Mouse (Mus musculus): ENCODE results near the gene Ankrd23. TPM values are rescaled to one million over a fixed set of nuclear protein-coding genes. Genes with fewer than 3 reads are reported as not detected.

Ankrd23 gene
- polyA plus RNA-seq, 1 experiment from 2014 or later = 18.9 TPM

Small RNAs within 50 kb of the gene (microRNA-seq; reads per million reads assigned to microRNA genes)
- not detected for gene Gm47280

Other genes with a start within 250 kb of the Ankrd23 start
- gene Arid5a, start 229.2 kb downstream of the Ankrd23 start, polyA plus RNA-seq (2014; fragmentation: Nextera tagmentation; extraction: Ambion mirVana) = 10.3 and 12.5 TPM in 2 replicates
- gene Kansl3, start 167.7 kb downstream of the Ankrd23 start, polyA plus RNA-seq (2014; fragmentation: Nextera tagmentation; extraction: Ambion mirVana) = 40.8 and 43.4 TPM in 2 replicates
- 0.61 and 0.63 TPM in 2 replicates for gene Fer1l5, start 164.6 kb downstream of the Ankrd23 start, polyA plus RNA-seq (2014; fragmentation: Nextera tagmentation; extraction: Ambion mirVana)
- gene Lman2l, start 91.6 kb downstream of the Ankrd23 start, polyA plus RNA-seq (2014; fragmentation: Nextera tagmentation; extraction: Ambion mirVana) = 31.0 and 35.7 TPM in 2 replicates
- 4.5 and 5.9 TPM in 2 replicates for gene Cnnm4, start 65.3 kb downstream of the Ankrd23 start, polyA plus RNA-seq (2014; fragmentation: Nextera tagmentation; extraction: Ambion mirVana)
- gene Cnnm3, start 25.0 kb downstream of the Ankrd23 start, polyA plus RNA-seq (2014; fragmentation: Nextera tagmentation; extraction: Ambion mirVana) = 3.7 and 3.9 TPM in 2 replicates
- not detected in 2 replicates for gene Gm42417, start 2.5 kb upstream of the Ankrd23 start, polyA plus RNA-seq (2014; fragmentation: Nextera tagmentation; extraction: Ambion mirVana)
- gene Ankrd39, start 10.6 kb upstream of the Ankrd23 start, polyA plus RNA-seq (2014; fragmentation: Nextera tagmentation; extraction: Ambion mirVana) = 27.2 and 29.0 TPM in 2 replicates
- 1.3 and 1.6 TPM in 2 replicates for gene Sema4c, start 21.5 kb upstream of the Ankrd23 start, polyA plus RNA-seq (2014; fragmentation: Nextera tagmentation; extraction: Ambion mirVana)
- gene Fam178b, start 146.3 kb upstream of the Ankrd23 start, polyA plus RNA-seq (2014; fragmentation: Nextera tagmentation; extraction: Ambion mirVana) = 1.8 and 3.1 TPM in 2 replicates
- gene Cox5b, start 154.6 kb upstream of the Ankrd23 start, polyA plus RNA-seq (2014; fragmentation: Nextera tagmentation; extraction: Ambion mirVana) = 1,570 and 1,612 TPM in 2 replicates
- 0.18 TPM in 1 of 2 replicates, not detected in the other for gene 4933424G06Rik, start 173.3 kb upstream of the Ankrd23 start, polyA plus RNA-seq (2014; fragmentation: Nextera tagmentation; extraction: Ambion mirVana)
- gene Actr1b, start 177.5 kb upstream of the Ankrd23 start, polyA plus RNA-seq (2014; fragmentation: Nextera tagmentation; extraction: Ambion mirVana) = 74.4 and 79.1 TPM in 2 replicates
- gene Zap70, start 224.9 kb upstream of the Ankrd23 start, polyA plus RNA-seq (2014; fragmentation: Nextera tagmentation; extraction: Ambion mirVana) = 0.20 and 0.23 TPM in 2 replicates

Data from heart, embryonic 14.5 days (tissue).